ENCODE assay signal across 32 mouse cellular contexts in the genomic region with DNA sequence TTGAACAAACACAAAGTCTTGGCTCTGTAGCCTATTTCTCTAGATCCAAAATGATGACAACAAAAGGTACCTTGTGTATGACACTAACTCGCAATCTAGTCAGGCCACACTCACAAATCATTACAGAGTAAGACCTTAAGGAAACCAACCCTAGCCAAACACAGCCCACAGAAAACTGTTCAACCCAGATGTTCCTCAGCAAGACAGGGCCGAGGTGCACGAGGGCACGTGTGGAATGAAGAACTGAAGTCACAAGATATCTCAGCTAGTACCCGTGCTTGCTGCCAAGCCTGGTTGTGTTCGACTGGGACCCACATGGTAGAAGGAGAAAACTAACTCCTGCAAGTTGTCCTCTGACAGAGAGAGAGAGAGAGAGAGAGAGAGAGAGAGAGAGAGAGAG. TPM values are rescaled to one million over a fixed set of nuclear protein-coding genes. Genes with fewer than 3 reads are reported as not detected.
"Had no signal": no experiment of that assay in that cellular context is flagged by ENCODE, and none has a peak within 500 bp of the region (broad histone marks: within the 10 kb centered on the region; RNA-seq: fewer than 3 reads in every experiment).

No protein-coding gene starts in this region.

- H3K4me3 ChIP-seq: heart, embryonic 10.5 days; heart, embryonic 12.5 days; hindbrain, embryonic 12.5 days; intestine, embryonic 15.5 days; layer of hippocampus, adult 2 months; left cerebral cortex, adult 2 months; limb, embryonic 13.5 days; limb, embryonic 15.5 days had no signal

- H3K4me2 ChIP-seq: heart, embryonic 12.5 days; hindbrain, embryonic 12.5 days; hindbrain, embryonic 14.5 days; intestine, embryonic 15.5 days; limb, embryonic 13.5 days; limb, embryonic 15.5 days had no signal

- H3K27ac ChIP-seq: heart, embryonic 10.5 days; hindbrain, embryonic 12.5 days; hindbrain, embryonic 14.5 days; intestine, embryonic 15.5 days; layer of hippocampus, adult 2 months; left cerebral cortex, adult 2 months; limb, embryonic 13.5 days; limb, embryonic 15.5 days had no signal

- H3K9ac ChIP-seq: heart, embryonic 12.5 days; hindbrain, embryonic 12.5 days; hindbrain, embryonic 14.5 days; intestine, embryonic 15.5 days; limb, embryonic 13.5 days; limb, embryonic 15.5 days had no signal

- H3K27me3 ChIP-seq: heart, embryonic 12.5 days; hindbrain, embryonic 12.5 days; intestine, embryonic 15.5 days; limb, embryonic 13.5 days; limb, embryonic 15.5 days had no signal

- ATAC-seq: hindbrain, embryonic 16.5 days; inflammation-experienced regulatory T-cells, adult 6 months; intestine, embryonic 15.5 days; intestine, postnatal 0 days had no signal

- H3K36me3 ChIP-seq: heart, embryonic 10.5 days; heart, embryonic 12.5 days; hindbrain, embryonic 12.5 days; intestine, embryonic 15.5 days; limb, embryonic 13.5 days; limb, embryonic 15.5 days had no signal

- H3K4me1 ChIP-seq: heart, embryonic 10.5 days; heart, embryonic 12.5 days; hindbrain, embryonic 12.5 days; intestine, embryonic 15.5 days; limb, embryonic 13.5 days; limb, embryonic 15.5 days had no signal

- DNase-seq: gastrocnemius, postnatal 14 days; gastrocnemius, postnatal 36 days; heart, adult 18-20 months; heart, postnatal 10 days; heart, postnatal 36 days; kidney, adult 18-20 months; kidney, adult 8-10 months; kidney, postnatal 10 days; kidney, postnatal 25 days; kidney, postnatal 4 days; left cerebral cortex, postnatal 4 days had no signal

- H3K9me3 ChIP-seq: heart, embryonic 10.5 days; heart, embryonic 12.5 days; hindbrain, embryonic 12.5 days; intestine, embryonic 15.5 days; limb, embryonic 13.5 days; limb, embryonic 15.5 days had no signal

RNA-seq across cellular contexts. Expression of a gene that starts 7.3 kb away (rescaled TPM):
- total RNA-seq: gastrocnemius, adult 18-20 months; gastrocnemius, adult 8-10 months; gastrocnemius, postnatal 14 days; hematopoietic stem cell, adult 5-6 weeks; layer of hippocampus, adult 2 months; layer of hippocampus, postnatal 10 days; layer of hippocampus, postnatal 25 days; left cerebral cortex, adult 2 months; left cerebral cortex, postnatal 14 days; left cerebral cortex, postnatal 4 days had no signal
- polyA plus RNA-seq: heart, embryonic 10.5 days; heart, embryonic 12.5 days; hindbrain, embryonic 12.5 days; hindbrain, embryonic 14.5 days; hindbrain, embryonic 16.5 days; intestine, embryonic 15.5 days; kidney, embryonic 14.5 days; limb, embryonic 13.5 days; limb, embryonic 15.5 days had no signal

RNA-seq across cellular contexts. Expression of a gene that starts 7.8 kb away (rescaled TPM):
- total RNA-seq: hematopoietic stem cell, adult 5-6 weeks had no signal

RNA-seq across cellular contexts. Expression of a gene that starts 43.3 kb away (rescaled TPM):
- total RNA-seq: gastrocnemius, adult 18-20 months; gastrocnemius, adult 8-10 months; hematopoietic stem cell, adult 5-6 weeks; layer of hippocampus, adult 2 months; layer of hippocampus, postnatal 10 days; layer of hippocampus, postnatal 25 days; left cerebral cortex, adult 2 months; left cerebral cortex, postnatal 14 days; left cerebral cortex, postnatal 4 days had no signal
- polyA plus RNA-seq: heart, embryonic 10.5 days; heart, embryonic 12.5 days; heart, embryonic 14.5 days; hindbrain, embryonic 12.5 days; hindbrain, embryonic 14.5 days; hindbrain, embryonic 16.5 days; intestine, embryonic 15.5 days; kidney, embryonic 14.5 days; limb, embryonic 11.5 days; limb, embryonic 13.5 days; limb, embryonic 15.5 days had no signal
